Mouse (Mus musculus): Measurements from ENCODE around the gene Adamts1. TPM values are rescaled to one million over a fixed set of nuclear protein-coding genes. Genes with fewer than 3 reads are reported as not detected.

Adamts1 gene
- total and polyA plus RNA-seq, 3 experiments: 0.11 TPM; not detected in 2

GRCm38 (mm10) chr16:85746386-85746785 is 56.5 kb downstream of the Adamts1 start:
- Histone ChIP-seq H3K4me1 (ENCODE audit: insufficient read depth, low read depth, low read length) (no peaks in the 10 kb centered on the region), H3K4me3 (ENCODE audit: low read depth, low read length) (no peak overlapping the region), H3K9me3 (replicated peaks) (no peaks in the 10 kb centered on the region), H3K27me3 (ENCODE audit: insufficient read depth, low read length) (no peaks in the 10 kb centered on the region), H3K36me3 (replicated peaks) (no peaks in the 10 kb centered on the region)
- no peak; the same call in 1 of the 2 replicates for ATAC-seq (ENCODE audit: extremely low read depth, insufficient number of reproducible peaks, low FRiP score, poor library complexity, severe bottlenecking)
- TF ChIP-seq GATA2 (IDR thresholded peaks at IDR 0.05; ENCODE audit: borderline replicate concordance, low read depth, low read length): no peak
- no peak for TF ChIP-seq POLR2AphosphoS5 (IDR thresholded peaks at IDR 0.05; ENCODE audit: insufficient replicate concordance, low read depth, low read length)
- no peak for TF ChIP-seq GATA1 (IDR thresholded peaks at IDR 0.05; ENCODE audit: borderline replicate concordance, low read length)
- no peak for TF ChIP-seq TAL1 (conservative IDR thresholded peaks at IDR 0.05; ENCODE audit: low read depth, low read length)
- TF ChIP-seq CTCF (IDR thresholded peaks at IDR 0.05; ENCODE audit: low read depth, low read length): no peak
- DNase-seq (ENCODE audit: low spot score): no peak

Other genes starting within 250 kb of the Adamts1 start
- gene Cyyr1, start 249.7 kb downstream of the Adamts1 start, total RNA-seq (2014; fragmentation: Nextera tagmentation): not detected in 2 replicates
- gene Cyyr1, start 249.7 kb downstream of the Adamts1 start, total RNA-seq (2017): 0.17 and 0.44 TPM in 2 replicates
- not detected in 2 replicates for gene Cyyr1, start 249.7 kb downstream of the Adamts1 start, polyA plus RNA-seq (2012)
- gene Adamts5, start 98.7 kb upstream of the Adamts1 start, total RNA-seq (2014; fragmentation: Nextera tagmentation): 4.0 and 4.3 TPM in 2 replicates
- 1.7 and 2.0 TPM in 2 replicates for gene Adamts5, start 98.7 kb upstream of the Adamts1 start, total RNA-seq (2017)
- 0.67 and 0.88 TPM in 2 replicates for gene Adamts5, start 98.7 kb upstream of the Adamts1 start, polyA plus RNA-seq (2012)

Measured in G1E (cell line).